Mouse (Mus musculus) small intestine, adult 2 months (tissue): ENCODE results near the gene Mrpl52.

Experiments
- CTCF ChIP-seq: fragments of 200-500 bp; IDR thresholded peaks from 2 replicates; pipeline ENCODE4 v1.5.1; 2012; ENCODE audit warnings: low read depth, mild to moderate bottlenecking, control low read depth, inconsistent platforms, low read length, moderate library complexity, mixed read lengths; ENCODE audit not compliant: insufficient replicate concordance, insufficient read length; ENCODE audit errors: extremely low read depth
- POLR2A ChIP-seq: fragments of 200-500 bp; IDR thresholded peaks from 2 replicates; pipeline ENCODE4 v1.6.1; 2012; ENCODE audit warnings: low read depth, mild to moderate bottlenecking, control low read depth, inconsistent platforms, low read length, moderate library complexity

DNA sequence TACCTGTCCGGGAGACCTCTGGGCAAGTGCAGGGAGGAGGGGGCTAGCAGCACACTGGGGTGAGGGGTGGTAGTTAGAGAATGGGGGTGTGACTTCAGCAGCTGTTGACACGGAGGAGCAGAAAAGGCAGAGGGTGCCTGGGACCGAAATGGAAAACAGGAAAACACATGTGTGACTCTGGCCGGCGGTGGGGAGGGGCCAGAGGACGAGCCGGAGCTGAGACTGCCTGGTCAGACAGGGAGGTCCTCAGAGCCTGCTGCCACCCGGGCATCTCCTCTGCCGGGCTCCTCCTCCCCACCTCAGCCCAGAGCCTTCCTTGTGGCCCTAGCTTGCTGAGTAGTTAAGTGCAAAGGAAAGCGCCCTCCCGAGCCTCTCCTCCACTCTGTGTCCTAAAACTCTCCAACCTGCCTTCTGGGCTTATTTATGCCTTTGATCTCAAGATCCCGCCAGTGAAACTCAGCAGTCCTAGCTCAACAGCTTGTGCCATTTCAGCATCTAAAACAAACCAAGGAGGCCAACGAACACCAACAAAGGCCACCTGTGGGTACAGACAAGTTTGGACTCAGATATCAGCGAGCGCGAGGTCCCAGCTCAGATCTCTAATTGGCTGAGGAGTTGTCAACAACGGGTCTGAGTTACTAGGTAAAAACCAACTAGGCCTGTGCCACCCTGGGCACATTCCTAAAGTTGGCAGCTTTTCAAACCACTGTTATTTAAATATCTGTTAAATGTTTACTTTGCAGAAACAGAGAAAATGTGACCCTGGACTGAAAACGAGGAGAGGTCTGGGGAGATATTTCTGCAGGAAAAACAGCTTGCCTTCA is 12.6 kb upstream of the Mrpl52 start:
- TF ChIP-seq CTCF: no peak
- no peak for TF ChIP-seq POLR2A
